9 mouse cellular contexts compared by ENCODE assay signal in the genomic region with DNA sequence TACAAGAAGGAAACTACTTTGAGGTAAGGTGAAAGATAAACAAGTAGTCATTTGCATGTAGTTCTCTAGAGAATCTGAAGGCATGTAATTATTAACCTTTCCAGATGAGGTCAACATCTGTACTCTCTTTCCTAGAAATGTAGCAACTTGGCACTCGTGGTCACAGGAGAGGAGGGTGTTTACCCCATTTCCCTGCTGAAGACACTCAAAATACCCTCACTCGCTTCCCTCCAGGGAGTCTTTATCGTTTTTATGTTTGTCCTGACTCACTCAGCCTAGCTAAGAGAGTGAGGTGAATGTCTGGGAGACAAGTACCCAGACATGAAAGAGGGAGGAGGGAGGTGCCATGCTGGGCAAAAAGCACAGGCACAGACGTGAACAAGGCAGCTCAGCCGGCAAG.
DNase-seq lines count a peak whose midpoint lies in the region; ATAC-seq lines count a peak whose summit lies in the region.
"Had no signal": no experiment of that assay in that cellular context is flagged by ENCODE, and none has a peak within 500 bp of the region (broad histone marks: within the 10 kb centered on the region; RNA-seq: fewer than 3 reads in every experiment).

No protein-coding gene starts in this region.

- no peak overlapping the region for H3K9ac ChIP-seq in embryonic facial prominence, embryonic 12.5 days
- no peak overlapping the region for H3K9ac ChIP-seq in limb, embryonic 15.5 days

- WGBS in embryonic facial prominence, embryonic 12.5 days, result 15% methylated on average over 5 of the region's 5 CpGs
- 13% methylated on average over 5 of the region's 5 CpGs for WGBS in limb, embryonic 15.5 days

- H3K4me2 ChIP-seq in embryonic facial prominence, embryonic 12.5 days (replicated peaks), result no peak overlapping the region
- no peak overlapping the region for H3K4me2 ChIP-seq in limb, embryonic 15.5 days

- no peak overlapping the region for H3K4me3 ChIP-seq in embryonic facial prominence, embryonic 12.5 days
- H3K4me3 ChIP-seq in limb, embryonic 15.5 days, result no peak overlapping the region

- H3K4me1 ChIP-seq in embryonic facial prominence, embryonic 12.5 days, result peaks cover 38% of the 10 kb centered on the region
- H3K4me1 ChIP-seq in limb, embryonic 15.5 days, result peaks cover 52% of the 10 kb centered on the region

- H3K27me3 ChIP-seq in embryonic facial prominence, embryonic 12.5 days, result no peaks in the 10 kb centered on the region
- H3K27me3 ChIP-seq in limb, embryonic 15.5 days, result no peaks in the 10 kb centered on the region

- DNase-seq in embryo, embryonic 10.5 days (ENCODE audit: low spot score), result peak; percentile 49
- DNase-seq in embryo, embryonic 11 days, result no peak
- peak; percentile 16 to 35 for DNase-seq in kidney, adult 8-10 months
- no peak for DNase-seq in kidney, postnatal 4 days
- DNase-seq in frontal cortex, postnatal 14 days (ENCODE audit: low spot score in 2 of 2), result no peak
- DNase-seq in right cerebral cortex, postnatal 4 days, result no peak
- DNase-seq: cerebellum, adult 11 months had no signal

- peaks cover 10% of the 10 kb centered on the region; the same call in 1 of the 2 replicates for H3K36me3 ChIP-seq in embryonic facial prominence, embryonic 12.5 days
- 0 out of 2 replicates have a peak, but pooled peaks cover 8% of the 10 kb centered on the region for H3K36me3 ChIP-seq in limb, embryonic 15.5 days

- no peaks in the 10 kb centered on the region for H3K9me3 ChIP-seq in embryonic facial prominence, embryonic 12.5 days
- no peaks in the 10 kb centered on the region for H3K9me3 ChIP-seq in limb, embryonic 15.5 days

- H3K27ac ChIP-seq in embryonic facial prominence, embryonic 12.5 days, result peak overlapping the region; percentile 87
- H3K27ac ChIP-seq in limb, embryonic 15.5 days, result peak overlapping the region; percentile 84

- ATAC-seq in embryonic facial prominence, embryonic 12.5 days (ENCODE audit: insufficient number of reproducible peaks, insufficient read depth, low FRiP score, low TSS enrichment), result no peak
- ATAC-seq in limb, embryonic 15.5 days (ENCODE audit: insufficient number of reproducible peaks, low FRiP score, low TSS enrichment, low read depth), result no peak

Comparison
In these comparisons a context has a peak if more than half of its experiments do, and no peak if none do; other contexts are left out.
1. DNase-seq: peak in embryo, embryonic 10.5 days (single experiment) and kidney, adult 8-10 months (2 of 2); none in embryo, embryonic 11 days (single experiment), kidney, postnatal 4 days (0 of 2), frontal cortex, postnatal 14 days (0 of 2) and right cerebral cortex, postnatal 4 days (single experiment).